Mouse (Mus musculus): ENCODE data around the gene 3110021N24Rik.

DNA sequence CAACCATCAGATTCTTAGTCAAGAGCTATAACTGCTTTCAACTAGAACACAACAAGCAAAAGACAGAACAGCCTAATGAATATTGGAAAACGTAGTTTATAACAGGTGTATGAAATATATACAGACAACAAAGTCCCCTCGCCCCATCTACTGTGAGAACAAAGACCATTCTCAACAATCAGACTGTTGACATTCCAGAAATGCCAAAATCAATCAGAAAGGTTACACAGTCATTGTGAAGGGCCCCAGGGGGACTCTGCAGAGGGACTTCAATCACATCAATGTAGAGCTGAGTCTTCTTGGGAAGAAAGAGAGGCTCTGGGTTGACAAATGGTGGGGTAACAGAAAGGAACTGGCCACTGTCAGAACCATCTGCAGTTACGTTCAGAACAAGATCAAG is 12.1 kb downstream of the 3110021N24Rik start:
- TF ChIP-seq POLR2A (IDR thresholded peaks at IDR 0.05; ENCODE audit: low read depth, low read length) (no peak), CTCF (IDR thresholded peaks at IDR 0.05; ENCODE audit: borderline replicate concordance, insufficient read depth, low read length) (no peak)

All from embryonic fibroblast, embryonic 13.5 days (primary cell).